Mouse (Mus musculus) naive thymus-derived CD4-positive, alpha-beta T cell, adult 5 months (primary cell): ENCODE data around the gene Smg1. TPM values are rescaled to one million over a fixed set of nuclear protein-coding genes. Genes with fewer than 3 reads are reported as not detected.

ENCODE experiments used
- polyA plus RNA-seq: library from polyadenylated mRNA; unstranded; fragments of 100-300 nt; shearing (Covaris generic); gene quantifications from one replicate; pipeline ENCODE4 v1.2.1, GENCODE M21; 2017

The Smg1 gene
- 71.1 TPM for polyA plus RNA-seq

GRCm38 (mm10) chr7:118243453-118244385 is at the start of gene Smg1:
Gene Smg1, minus strand, starts transcription at chr7:118243670.

GRCm38 (mm10) chr7:118129430-118130041 is 113.9 kb downstream of the Smg1 start, which contains the start of gene Arl6ip1:
Gene Arl6ip1, minus strand, starts transcription at chr7:118129662.

GRCm38 (mm10) chr7:118115877-118116568 is 127.4 kb downstream of the Smg1 start, which contains the start of gene Rps15a:
Gene Rps15a, minus strand, starts transcription at chr7:118116188.

Other genes starting within 250 kb of the Smg1 start
- gene Rps15a, start 127.5 kb downstream of the Smg1 start, polyA plus RNA-seq = 1,009 TPM
- gene Arl6ip1, start 114.0 kb downstream of the Smg1 start, polyA plus RNA-seq = 316 TPM
- gene Syt17, start 204.6 kb upstream of the Smg1 start, polyA plus RNA-seq = not detected
- 0.05 TPM for gene Itpripl2, start 248.3 kb upstream of the Smg1 start, polyA plus RNA-seq